Mouse (Mus musculus) heart, adult 11 months (tissue): ENCODE data around the gene Nckipsd.

Experiments
- DNase-seq: peaks from one replicate; pipeline ENCODE4 v3.0.0; 2022

The Nckipsd gene

GRCm38 (mm10) chr9:108808163-108808665 is at the start of gene Nckipsd:
Gene Nckipsd, plus strand, starts transcription at chr9:108808368.
- DNase-seq = peak; percentile 99

DNA sequence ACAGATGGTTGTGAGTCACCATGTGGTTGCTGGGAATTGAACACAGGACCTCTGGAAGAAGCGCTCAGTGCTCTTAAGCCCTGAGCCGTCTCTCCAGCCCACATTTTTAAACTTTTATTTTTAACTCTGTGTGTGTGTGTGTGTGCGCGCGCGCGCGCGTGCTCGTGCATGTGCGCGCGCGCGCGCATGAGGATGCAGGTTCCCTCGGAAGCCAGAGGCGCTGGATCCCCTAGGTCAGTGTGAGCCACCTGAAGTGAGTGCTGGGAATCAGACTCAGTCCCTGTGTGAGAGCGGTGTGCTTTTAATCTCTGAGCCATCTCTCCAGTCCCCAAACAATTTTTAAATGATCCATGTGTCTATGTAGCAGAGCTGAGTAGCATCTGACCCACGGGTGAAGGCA is 49.0 kb upstream of the Nckipsd start:
- no peak for DNase-seq

DNA sequence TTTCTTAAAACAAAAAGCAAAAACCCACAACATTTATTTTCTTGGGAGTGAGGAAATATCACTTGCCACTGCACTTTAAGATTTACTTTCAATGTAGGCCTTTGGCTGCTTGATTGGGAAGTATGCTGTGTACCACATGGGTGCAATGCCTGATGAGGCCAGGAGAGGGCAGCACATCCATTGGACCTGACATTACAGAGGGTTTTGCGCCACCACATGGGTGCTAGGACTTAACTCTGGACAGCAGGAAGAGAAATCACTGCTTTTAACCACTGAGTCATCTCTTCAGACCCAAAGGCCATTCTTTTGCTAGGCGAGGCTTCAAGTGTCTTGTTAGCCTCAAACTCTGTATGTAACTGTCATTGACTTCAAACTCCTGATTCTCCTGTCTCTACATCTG is 48.4 kb upstream of the Nckipsd start:
- DNase-seq = no peak

GRCm38 (mm10) chr9:108761561-108761960 is 46.6 kb upstream of the Nckipsd start:
- peak; percentile 83 for DNase-seq

- DNase-seq = peak; percentile 57
These were observed 43.2 kb upstream of the Nckipsd start for GRCm38 (mm10) chr9:108764971-108765370.

- no peak for DNase-seq
These were observed 31.6 kb upstream of the Nckipsd start for GRCm38 (mm10) chr9:108776614-108777013.

DNA sequence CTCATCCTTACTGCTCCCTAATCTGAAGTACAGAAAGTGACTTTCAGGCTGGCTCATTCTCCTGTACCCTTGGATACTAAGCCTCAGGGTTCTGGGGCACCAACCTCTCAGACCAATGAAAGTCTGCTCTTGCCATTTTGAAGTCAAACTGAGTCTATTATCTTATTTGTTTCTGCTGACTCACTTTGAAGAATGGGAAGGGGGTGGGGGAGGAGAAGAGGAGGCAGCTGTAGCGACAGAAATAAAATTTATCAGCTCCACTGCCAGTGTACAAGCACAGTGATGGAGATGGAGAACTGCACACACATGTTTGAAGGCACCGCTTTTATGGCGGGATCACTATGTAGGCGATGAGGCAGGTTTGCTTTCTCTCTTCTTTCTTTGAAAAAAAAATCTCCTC is 30.9 kb upstream of the Nckipsd start:
- DNase-seq = no peak

- peak; percentile 93 for DNase-seq
These were observed 27.2 kb upstream of the Nckipsd start for GRCm38 (mm10) chr9:108780959-108781358.

- peak; percentile 89 for DNase-seq
These were observed 26.3 kb upstream of the Nckipsd start for GRCm38 (mm10) chr9:108781891-108782290.

- peak; percentile 87 for DNase-seq
These were observed 25.2 kb upstream of the Nckipsd start for GRCm38 (mm10) chr9:108782836-108783547.

DNA sequence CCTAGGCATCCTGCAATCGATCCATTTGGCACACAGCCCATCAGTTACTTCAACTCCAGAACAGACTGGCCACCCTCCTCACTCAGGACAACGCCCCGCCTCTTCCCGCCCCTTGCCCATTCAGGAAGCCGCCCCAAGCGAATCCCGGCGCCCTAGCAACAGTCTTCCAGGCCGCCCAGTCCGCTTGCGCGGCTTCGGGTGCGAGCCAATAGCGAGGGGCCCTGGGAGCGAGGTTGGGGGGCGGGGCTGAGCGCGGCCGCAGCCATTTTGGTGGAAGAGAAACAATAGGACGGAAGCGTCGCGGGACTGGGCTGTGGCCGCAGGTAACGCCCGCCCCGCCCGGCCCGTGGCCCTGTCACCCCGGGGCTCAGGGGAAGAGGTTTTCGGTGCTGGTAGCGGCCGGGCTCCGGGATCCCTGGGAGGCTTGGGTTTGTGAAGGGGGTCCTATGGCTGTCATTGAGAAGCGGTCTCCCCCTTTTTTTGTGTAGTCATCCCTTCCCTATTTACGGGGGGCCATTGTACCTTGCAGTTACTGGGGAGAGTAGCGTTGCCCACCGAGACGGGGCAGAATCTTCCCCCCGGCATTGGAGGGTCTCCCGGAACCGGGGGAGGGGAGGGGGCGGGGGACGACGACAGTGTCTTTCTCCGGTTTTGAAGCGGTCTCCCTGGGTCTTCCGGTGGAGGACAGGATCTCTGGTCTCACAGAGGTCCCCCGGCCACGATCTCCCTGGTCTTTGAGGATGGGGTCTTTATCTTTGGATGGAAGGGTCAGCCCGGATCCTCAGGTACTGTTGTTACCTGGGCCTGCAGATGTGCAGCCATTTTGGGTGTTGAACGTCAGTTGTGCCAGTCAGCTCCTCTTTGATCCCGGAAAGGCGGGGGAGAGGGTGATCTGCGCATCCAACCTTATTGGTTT is 24.4 kb upstream of the Nckipsd start, which contains the start of gene Ip6k2:
Gene Ip6k2, plus strand, starts transcription at position 249 of the 916 bp plus-strand sequence.
- peak; percentile 100 for DNase-seq

- peak; percentile 84 for DNase-seq
These were observed 22.8 kb upstream of the Nckipsd start for GRCm38 (mm10) chr9:108785416-108785815.

GRCm38 (mm10) chr9:108786494-108786893 is 21.7 kb upstream of the Nckipsd start:
- peak; percentile 89 for DNase-seq

DNA sequence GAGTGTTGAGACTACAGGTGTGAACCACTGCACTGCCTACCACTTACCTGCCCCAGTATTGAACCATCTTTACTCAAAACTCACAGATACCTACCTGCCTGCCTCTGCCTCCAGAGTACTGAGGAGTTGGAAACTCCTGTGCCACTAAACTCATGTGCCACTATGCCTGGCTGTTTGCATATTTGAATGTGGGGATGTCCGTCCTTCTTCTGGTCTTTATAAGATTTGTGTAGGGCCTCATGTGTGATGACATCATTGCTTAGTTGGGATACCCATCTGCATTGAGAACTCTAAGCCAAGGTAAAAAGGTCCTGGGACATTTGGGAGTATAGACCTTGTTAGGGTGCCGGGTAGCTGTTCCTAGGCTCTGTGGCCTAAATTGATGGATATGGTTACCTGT is 21.1 kb upstream of the Nckipsd start:
- peak; percentile 74 for DNase-seq

GRCm38 (mm10) chr9:108788713-108789112 is 19.5 kb upstream of the Nckipsd start:
- DNase-seq = peak; percentile 76

- DNase-seq = no peak
These were observed 15.9 kb upstream of the Nckipsd start for GRCm38 (mm10) chr9:108792307-108792706.

GRCm38 (mm10) chr9:108792730-108793129 is 15.4 kb upstream of the Nckipsd start:
- peak; percentile 80 for DNase-seq

- no peak for DNase-seq
These were observed 12.9 kb upstream of the Nckipsd start for GRCm38 (mm10) chr9:108795281-108795680.

DNA sequence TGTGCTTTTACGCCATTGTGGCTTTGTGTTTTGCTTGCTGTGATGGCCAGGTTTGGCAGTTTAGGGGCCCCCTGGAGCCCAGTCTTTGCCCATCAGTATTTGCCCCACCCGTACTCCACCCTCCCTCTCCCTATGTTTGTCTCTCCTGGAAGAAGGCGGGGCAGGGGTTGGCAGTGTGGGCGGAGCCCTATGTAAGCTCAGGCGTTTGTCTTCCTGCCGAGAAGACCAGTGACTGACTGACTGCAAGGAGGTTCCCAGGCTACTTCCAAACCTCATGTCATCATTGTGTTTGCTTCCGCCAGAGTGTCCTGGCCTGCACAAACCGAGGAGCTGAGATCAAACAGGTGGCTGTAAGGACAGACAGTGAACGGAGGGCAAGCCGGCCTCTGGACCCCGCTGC is 12.4 kb upstream of the Nckipsd start:
- peak; percentile 97 for DNase-seq

- no peak for DNase-seq
These were observed 11.7 kb upstream of the Nckipsd start for GRCm38 (mm10) chr9:108796351-108796981.

DNA sequence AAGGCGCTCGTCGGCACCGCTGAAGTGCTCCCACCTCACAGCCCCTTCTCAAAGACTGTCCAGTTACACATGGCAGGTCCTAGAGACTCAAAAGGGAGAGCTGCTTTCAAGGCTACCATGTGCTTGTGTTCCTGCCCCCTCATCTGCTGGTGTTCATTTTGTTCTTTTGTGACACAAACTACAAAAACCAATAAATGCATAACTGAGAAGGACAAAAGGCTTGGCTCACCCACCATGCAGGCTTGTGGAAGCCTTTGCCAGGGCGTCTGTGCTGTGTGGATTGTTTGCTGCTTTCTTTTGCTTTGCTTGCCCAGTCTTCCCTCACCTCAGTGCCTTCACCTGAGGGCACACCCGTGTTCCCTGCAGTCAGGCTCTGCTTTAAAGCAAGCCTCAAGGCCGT is 10.7 kb upstream of the Nckipsd start:
- no peak for DNase-seq

DNA sequence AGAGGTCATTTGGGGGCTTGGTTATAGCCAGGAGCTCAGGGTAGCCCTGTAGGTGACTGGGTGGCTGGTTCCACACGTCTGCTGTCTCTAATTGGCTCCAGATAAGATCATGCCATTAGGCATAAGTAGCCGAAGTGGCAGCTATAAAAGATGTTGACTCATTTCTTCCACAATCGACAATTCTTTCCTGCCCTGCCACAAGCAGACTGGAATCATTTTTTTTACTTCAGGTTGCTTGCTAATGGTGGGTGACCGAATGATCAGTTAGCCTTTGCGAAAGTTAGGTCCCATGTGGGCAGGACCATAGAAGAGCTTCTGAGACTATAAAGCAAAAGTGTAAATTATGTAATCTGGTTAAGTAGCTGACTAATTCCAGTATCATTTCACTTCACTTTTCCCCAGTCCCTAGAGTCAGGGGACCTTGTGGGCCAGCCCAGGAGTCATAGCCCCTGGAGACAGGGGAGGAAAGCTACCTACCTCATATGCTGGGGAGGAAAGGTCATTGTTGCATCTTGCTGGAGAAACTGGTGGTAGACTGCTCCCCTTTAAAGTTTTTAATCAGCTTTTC is 9.6 kb upstream of the Nckipsd start:
- DNase-seq = no peak

DNA sequence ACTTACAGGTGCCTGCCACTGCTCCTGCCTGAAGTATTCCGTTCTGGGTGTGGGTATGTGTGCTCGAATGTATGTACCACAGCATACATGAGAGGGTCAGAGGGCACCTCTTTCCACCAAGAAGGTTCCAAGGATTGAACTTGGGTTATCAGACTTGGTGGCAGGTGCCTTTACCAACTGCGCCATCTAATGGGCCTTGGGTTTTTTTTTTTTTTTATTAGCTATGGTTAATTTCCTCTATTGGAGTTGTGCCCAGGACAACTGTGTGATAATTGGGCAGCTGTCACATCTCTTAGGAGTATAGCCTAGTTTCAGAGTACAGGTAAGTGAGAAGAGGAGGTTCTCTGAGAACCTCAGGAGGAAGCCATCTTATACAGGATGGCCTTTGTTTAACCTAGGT is 8.6 kb upstream of the Nckipsd start:
- no peak for DNase-seq
